Mouse (Mus musculus): ENCODE data around the gene Arhgap22. TPM values are rescaled to one million over a fixed set of nuclear protein-coding genes. Genes with fewer than 3 reads are reported as not detected.

Arhgap22 gene
- polyA plus RNA-seq, 1 experiment from 2014 or later = 5.3 TPM

DNA sequence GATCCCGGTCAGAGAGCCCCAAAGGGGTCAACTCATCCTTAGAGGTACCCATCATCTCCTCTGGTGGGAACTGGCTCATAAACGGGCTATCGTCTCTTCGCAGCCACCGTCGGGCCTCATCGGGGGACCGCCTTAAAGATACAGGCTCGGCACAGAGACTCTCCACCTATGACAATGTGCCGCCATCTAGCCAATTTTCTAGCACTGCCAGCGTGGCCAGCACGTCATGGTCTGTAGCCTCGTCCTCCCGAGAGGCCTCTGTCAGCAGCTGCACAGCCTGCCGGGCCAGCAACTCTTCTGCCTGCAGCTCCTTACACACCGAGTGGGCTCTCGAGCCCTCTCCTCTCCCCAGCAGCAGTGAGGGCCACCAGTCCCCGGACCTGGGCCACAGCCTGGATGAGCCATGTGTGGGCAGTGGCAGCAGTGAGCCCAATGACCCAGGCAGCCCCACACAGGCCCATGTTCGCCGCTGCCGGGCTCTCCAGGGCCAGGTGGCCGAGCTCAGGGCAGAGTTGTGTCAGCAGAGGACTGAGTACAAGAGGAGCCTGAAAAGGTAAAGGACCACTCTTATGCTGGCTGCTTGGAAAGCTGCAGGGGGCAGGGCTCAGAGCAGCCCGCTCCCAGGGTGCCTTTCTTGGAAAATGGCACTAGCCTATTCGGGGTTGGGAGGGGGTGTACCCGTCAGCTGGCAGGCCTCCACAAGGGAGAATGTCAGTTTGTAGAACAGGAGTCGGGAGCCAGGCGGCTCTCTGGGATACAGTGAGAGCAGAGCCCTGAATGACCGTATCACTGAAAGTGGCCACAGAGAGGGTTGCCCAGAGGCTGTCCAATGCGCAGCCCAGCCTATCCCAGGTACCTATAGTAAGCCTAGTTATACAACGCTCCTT, 153.3 kb downstream of the Arhgap22 start:
- H3K4me1 ChIP-seq (replicated peaks) = peaks cover 18% of the 10 kb centered on the region
- no peak overlapping the region for H3K27ac ChIP-seq
- no peaks in the 10 kb centered on the region for H3K27me3 ChIP-seq (replicated peaks)
- no peak overlapping the region for H3K9ac ChIP-seq
- no peak overlapping the region for H3K4me3 ChIP-seq (replicated peaks)
- H3K9me3 ChIP-seq = no peaks in the 10 kb centered on the region
- 84% methylated on average over 30 of the region's 30 CpGs for WGBS
- no peak for ATAC-seq
- no peaks in the 10 kb centered on the region for H3K36me3 ChIP-seq
- H3K4me2 ChIP-seq (replicated peaks) = no peak overlapping the region

DNA sequence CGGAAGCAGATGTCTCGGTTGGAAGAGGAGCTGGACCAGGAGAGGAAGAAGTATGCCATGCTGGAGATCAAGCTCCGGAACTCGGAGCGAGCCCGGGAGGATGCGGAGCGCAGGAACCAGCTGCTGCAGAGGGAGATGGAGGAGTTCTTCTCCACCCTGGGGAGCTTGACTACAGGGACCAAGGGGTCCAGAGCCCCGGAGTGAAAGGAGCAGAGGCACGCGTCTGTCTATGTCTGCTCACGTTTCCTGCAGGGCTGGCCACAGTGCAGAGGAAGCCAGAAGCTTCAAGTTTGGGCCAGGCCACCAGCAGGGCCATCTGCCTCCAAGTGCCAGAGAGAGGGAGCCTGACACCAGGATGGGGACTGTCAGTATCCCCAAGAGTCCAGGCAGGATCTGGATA, 155.5 kb downstream of the Arhgap22 start:
- peaks cover 6% of the 10 kb centered on the region; the same call in 1 of the 2 replicates for H3K4me1 ChIP-seq (replicated peaks)
- no peak overlapping the region; the same call in 1 of the 2 replicates for H3K4me2 ChIP-seq (replicated peaks)
- 84% methylated on average over 12 of the region's 12 CpGs for WGBS
- no peak for ATAC-seq
- no peaks in the 10 kb centered on the region for H3K27me3 ChIP-seq (replicated peaks)
- no peak overlapping the region for H3K27ac ChIP-seq
- no peak overlapping the region for H3K4me3 ChIP-seq (replicated peaks)
- no peaks in the 10 kb centered on the region for H3K9me3 ChIP-seq
- no peaks in the 10 kb centered on the region for H3K36me3 ChIP-seq
- no peak overlapping the region for H3K9ac ChIP-seq

DNA sequence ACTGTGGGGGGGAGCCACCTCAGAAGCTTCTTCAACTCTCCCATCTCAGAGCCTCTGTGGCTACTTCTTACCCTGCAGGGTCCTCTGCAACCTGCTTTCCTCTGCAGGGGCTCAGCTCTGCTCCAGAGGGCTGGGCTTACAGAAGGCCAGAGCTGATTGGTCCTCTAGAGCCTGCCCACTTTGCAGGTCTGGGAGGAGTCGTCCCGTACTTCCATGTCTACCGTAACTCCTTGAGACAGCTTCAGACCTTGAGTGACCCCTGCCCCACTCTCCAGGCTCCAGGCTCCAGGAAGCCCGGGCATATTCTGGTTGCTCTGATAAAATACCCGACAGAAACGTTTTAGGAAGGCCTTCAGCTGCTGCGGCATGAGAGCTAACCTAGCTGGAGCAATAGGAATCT, 156.2 kb downstream of the Arhgap22 start:
- Histone ChIP-seq H3K27me3 (replicated peaks) (no peaks in the 10 kb centered on the region), H3K4me2 (replicated peaks) (peak overlapping the region; percentile 45), H3K27ac (no peak overlapping the region), H3K36me3 (no peaks in the 10 kb centered on the region), H3K4me3 (replicated peaks) (no peak overlapping the region), H3K9ac (no peak overlapping the region), H3K4me1 (replicated peaks) (peaks cover 6% of the 10 kb centered on the region; the same call in 1 of the 2 replicates), H3K9me3 (no peaks in the 10 kb centered on the region)
- 8% methylated on average over 7 of the region's 7 CpGs for WGBS
- peak; percentile 79 for ATAC-seq

GRCm38 (mm10) chr14:33371248-33371647, 157.4 kb downstream of the Arhgap22 start:
- no peak overlapping the region for H3K4me2 ChIP-seq (replicated peaks)
- H3K27me3 ChIP-seq (replicated peaks) = no peaks in the 10 kb centered on the region
- no peak overlapping the region for H3K27ac ChIP-seq
- peaks cover 6% of the 10 kb centered on the region; the same call in 1 of the 2 replicates for H3K4me1 ChIP-seq (replicated peaks)
- H3K9ac ChIP-seq = no peak overlapping the region
- peak; percentile 53 for ATAC-seq
- H3K36me3 ChIP-seq = no peaks in the 10 kb centered on the region
- H3K9me3 ChIP-seq = no peaks in the 10 kb centered on the region
- WGBS = 16% methylated on average over 3 of the region's 3 CpGs
- H3K4me3 ChIP-seq (replicated peaks) = no peak overlapping the region

DNA sequence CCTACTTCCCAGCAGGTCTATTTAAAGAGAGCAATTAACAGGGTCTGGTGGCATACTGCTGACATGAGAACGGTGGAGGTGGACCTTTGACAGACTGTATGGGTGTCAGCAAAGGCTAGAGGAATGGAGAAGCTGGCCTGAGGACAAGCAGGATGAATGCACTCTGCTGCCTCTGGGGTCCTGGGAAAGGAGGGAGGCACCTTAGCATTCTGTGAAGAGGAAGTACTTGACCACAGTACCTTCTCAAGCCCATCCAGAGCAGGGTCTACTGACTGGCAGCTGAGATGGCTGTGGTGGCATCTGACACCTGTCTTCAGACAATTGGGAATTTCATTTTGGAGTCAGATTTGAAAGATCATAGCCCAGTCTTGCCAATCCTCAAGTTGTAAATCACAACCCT, 159.4 kb downstream of the Arhgap22 start:
- no peak for ATAC-seq
- WGBS = 38% methylated on average over 1 of the region's 1 CpGs
- Histone ChIP-seq H3K27me3 (replicated peaks) (no peaks in the 10 kb centered on the region), H3K4me1 (replicated peaks) (peaks cover 6% of the 10 kb centered on the region; the same call in 1 of the 2 replicates), H3K4me2 (replicated peaks) (no peak overlapping the region), H3K9me3 (no peaks in the 10 kb centered on the region), H3K4me3 (replicated peaks) (no peak overlapping the region), H3K36me3 (no peaks in the 10 kb centered on the region), H3K9ac (no peak overlapping the region), H3K27ac (no peak overlapping the region)

GRCm38 (mm10) chr14:33374089-33374488, 160.3 kb downstream of the Arhgap22 start:
- Histone ChIP-seq H3K9ac (no peak overlapping the region), H3K4me3 (replicated peaks) (no peak overlapping the region), H3K9me3 (no peaks in the 10 kb centered on the region), H3K36me3 (no peaks in the 10 kb centered on the region), H3K4me2 (replicated peaks) (no peak overlapping the region), H3K27ac (no peak overlapping the region), H3K4me1 (replicated peaks) (peaks cover 6% of the 10 kb centered on the region; the same call in 1 of the 2 replicates), H3K27me3 (replicated peaks) (no peaks in the 10 kb centered on the region)
- 49% methylated on average over 1 of the region's 1 CpGs for WGBS
- ATAC-seq = no peak

GRCm38 (mm10) chr14:33377211-33377610, 163.4 kb downstream of the Arhgap22 start:
- no peak overlapping the region for H3K4me2 ChIP-seq (replicated peaks)
- no peak overlapping the region for H3K9ac ChIP-seq
- 92% methylated on average over 3 of the region's 3 CpGs for WGBS
- H3K36me3 ChIP-seq = no peaks in the 10 kb centered on the region
- ATAC-seq = no peak
- no peaks in the 10 kb centered on the region for H3K4me1 ChIP-seq (replicated peaks)
- H3K27ac ChIP-seq = no peak overlapping the region
- no peaks in the 10 kb centered on the region for H3K9me3 ChIP-seq
- H3K4me3 ChIP-seq (replicated peaks) = no peak overlapping the region
- H3K27me3 ChIP-seq (replicated peaks) = no peaks in the 10 kb centered on the region

DNA sequence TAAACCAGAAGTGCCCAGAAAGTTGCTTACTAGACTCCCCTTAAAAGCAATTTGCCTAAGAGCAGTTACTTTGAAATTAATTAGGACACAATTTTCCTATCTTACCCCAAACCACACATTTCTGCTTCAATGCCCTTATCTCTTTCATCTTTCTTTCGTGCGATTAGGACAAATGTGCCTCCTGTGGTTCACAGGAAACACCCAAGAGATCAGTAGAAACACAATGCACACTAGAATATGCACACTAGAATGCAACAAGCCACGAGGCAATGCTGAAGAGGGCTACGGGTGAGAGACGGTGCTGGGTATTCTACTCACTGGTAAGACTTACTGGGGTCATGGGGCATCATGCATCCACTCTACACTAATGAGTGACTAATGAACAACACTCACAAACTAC, 164.9 kb downstream of the Arhgap22 start:
- 82% methylated on average over 5 of the region's 5 CpGs for WGBS
- no peaks in the 10 kb centered on the region for H3K4me1 ChIP-seq (replicated peaks)

GRCm38 (mm10) chr14:33380830-33381457, 167.1 kb downstream of the Arhgap22 start:
- Histone ChIP-seq H3K9me3 (no peaks in the 10 kb centered on the region), H3K36me3 (peaks cover 4% of the 10 kb centered on the region; the same call in 1 of the 2 replicates)
- WGBS = 83% methylated on average over 6 of the region's 6 CpGs

More for the DNA sequence above, 164.9 kb downstream of the Arhgap22 start:
- Histone ChIP-seq H3K4me3 (replicated peaks) (no peak overlapping the region), H3K9ac (no peak overlapping the region), H3K27ac (no peak overlapping the region), H3K27me3 (replicated peaks) (no peaks in the 10 kb centered on the region), H3K9me3 (no peaks in the 10 kb centered on the region), H3K36me3 (peaks cover 1% of the 10 kb centered on the region; the same call in 1 of the 2 replicates), H3K4me2 (replicated peaks) (no peak overlapping the region)
- no peak for ATAC-seq

GRCm38 (mm10) chr14:33398065-33398860, 184.4 kb downstream of the Arhgap22 start:
- H3K27me3 ChIP-seq (replicated peaks) = no peaks in the 10 kb centered on the region

More at GRCm38 (mm10) chr14:33380830-33381457, 167.1 kb downstream of the Arhgap22 start:
- H3K27ac ChIP-seq = no peak overlapping the region
- no peak overlapping the region for H3K4me2 ChIP-seq (replicated peaks)
- no peak for ATAC-seq
- no peak overlapping the region for H3K9ac ChIP-seq
- no peak overlapping the region for H3K4me3 ChIP-seq (replicated peaks)
- H3K4me1 ChIP-seq (replicated peaks) = no peaks in the 10 kb centered on the region
- H3K27me3 ChIP-seq (replicated peaks) = no peaks in the 10 kb centered on the region

DNA sequence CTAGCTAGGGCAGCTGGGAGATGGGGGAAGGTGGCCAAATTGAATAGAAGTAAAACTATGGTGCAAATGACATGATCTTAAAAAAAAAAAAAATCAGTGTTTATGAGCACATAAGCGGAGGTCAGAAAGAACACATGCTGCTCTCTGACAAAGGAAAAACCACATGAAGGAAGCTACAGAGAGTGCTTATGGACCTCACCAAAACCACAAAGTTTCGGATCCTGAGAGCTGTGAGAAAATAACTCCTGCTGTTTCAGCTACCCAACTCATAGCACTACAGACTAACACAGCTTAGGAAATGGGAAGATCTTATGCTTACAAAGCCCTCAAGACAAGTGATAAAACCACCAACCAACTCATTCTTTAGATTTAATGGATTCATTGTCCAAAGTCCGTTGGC, 186.2 kb downstream of the Arhgap22 start:
- Histone ChIP-seq H3K4me3 (replicated peaks) (no peak overlapping the region), H3K4me2 (replicated peaks) (no peak overlapping the region), H3K9me3 (no peaks in the 10 kb centered on the region), H3K36me3 (peaks cover 4% of the 10 kb centered on the region), H3K9ac (no peak overlapping the region), H3K27me3 (replicated peaks) (no peaks in the 10 kb centered on the region), H3K27ac (no peak overlapping the region), H3K4me1 (replicated peaks) (no peaks in the 10 kb centered on the region)
- no peak for ATAC-seq
- 90% methylated on average over 3 of the region's 3 CpGs for WGBS

More at GRCm38 (mm10) chr14:33398065-33398860, 184.4 kb downstream of the Arhgap22 start:
- H3K36me3 ChIP-seq = peaks cover 4% of the 10 kb centered on the region
- H3K9ac ChIP-seq = no peak overlapping the region
- no peaks in the 10 kb centered on the region for H3K9me3 ChIP-seq
- ATAC-seq = no peak
- no peak overlapping the region for H3K4me2 ChIP-seq (replicated peaks)
- no peak overlapping the region for H3K27ac ChIP-seq
- 81% methylated on average over 5 of the region's 5 CpGs for WGBS
- no peak overlapping the region for H3K4me3 ChIP-seq (replicated peaks)
- H3K4me1 ChIP-seq (replicated peaks) = no peaks in the 10 kb centered on the region

GRCm38 (mm10) chr14:33402331-33402730, 188.5 kb downstream of the Arhgap22 start:
- Histone ChIP-seq H3K4me3 (replicated peaks) (no peak overlapping the region), H3K36me3 (peaks cover 4% of the 10 kb centered on the region), H3K27ac (no peak overlapping the region), H3K4me2 (replicated peaks) (no peak overlapping the region), H3K9me3 (no peaks in the 10 kb centered on the region), H3K4me1 (replicated peaks) (no peaks in the 10 kb centered on the region), H3K9ac (no peak overlapping the region), H3K27me3 (replicated peaks) (no peaks in the 10 kb centered on the region)
- WGBS = 96% methylated on average over 1 of the region's 1 CpGs
- no peak for ATAC-seq

Measured in intestine, embryonic 15.5 days (tissue).